Mouse (Mus musculus): ENCODE data around the gene Ier5l.
A peak's percentile ranks its signal among the peaks of the same experiment; 100 is the strongest.

GRCm38 (mm10) chr2:30469796-30470142 is 4.2 kb downstream of the Ier5l start:
- TF ChIP-seq KAT2A (IDR thresholded peaks at IDR 0.05; ENCODE audit: insufficient replicate concordance, low read length) (no peak), JUND (conservative IDR thresholded peaks at IDR 0.05; ENCODE audit: low read depth, low read length) (no peak), CTCF (conservative IDR thresholded peaks at IDR 0.05 in 1 of 2, IDR thresholded peaks at IDR 0.05 in 1 of 2; ENCODE audit: low read depth in 2 of 2, low read length in 2 of 2) (peak; percentile 27 to 77; a peak in 3 of 4 replicates), MYC (IDR thresholded peaks at IDR 0.05; ENCODE audit: low read depth, low read length) (no peak), ZC3H11A (IDR thresholded peaks at IDR 0.05; ENCODE audit: low read depth, low read length) (no peak; the same call in 1 of the 2 replicates), POLR2A (IDR thresholded peaks at IDR 0.05; ENCODE audit: low read depth, low read length) (no peak)
